Mouse (Mus musculus): Measurements from ENCODE around the gene Zfyve16.

Gene Zfyve16

GRCm38 (mm10) chr13:92530721-92531211 is at the start of gene Zfyve16:
TSS of gene Zfyve16 (minus strand) at chr13:92530868.
- peak; percentile 90 for DNase-seq (ENCODE audit: low spot score)

DNA sequence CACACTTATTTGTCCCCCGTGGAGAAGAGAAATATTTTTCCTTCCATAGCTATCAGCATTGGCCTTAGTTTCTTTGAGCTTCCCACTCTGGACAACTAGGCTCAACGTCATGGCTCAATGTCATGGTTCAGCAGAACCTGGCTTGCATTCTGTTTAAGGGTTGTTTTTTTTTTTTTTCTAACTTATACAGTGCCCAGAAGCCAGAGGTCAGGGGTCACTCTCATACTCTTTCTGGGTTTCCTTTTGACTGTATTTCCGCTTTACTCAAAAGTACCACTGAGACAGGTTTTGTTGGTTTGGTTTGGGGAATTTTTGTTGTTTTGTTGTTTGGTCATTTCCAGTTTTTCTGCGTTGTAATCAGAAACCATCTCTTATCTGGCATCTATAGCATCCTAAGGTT is 47.5 kb upstream of the Zfyve16 start:
- DNase-seq (ENCODE audit: low spot score) = no peak

DNA sequence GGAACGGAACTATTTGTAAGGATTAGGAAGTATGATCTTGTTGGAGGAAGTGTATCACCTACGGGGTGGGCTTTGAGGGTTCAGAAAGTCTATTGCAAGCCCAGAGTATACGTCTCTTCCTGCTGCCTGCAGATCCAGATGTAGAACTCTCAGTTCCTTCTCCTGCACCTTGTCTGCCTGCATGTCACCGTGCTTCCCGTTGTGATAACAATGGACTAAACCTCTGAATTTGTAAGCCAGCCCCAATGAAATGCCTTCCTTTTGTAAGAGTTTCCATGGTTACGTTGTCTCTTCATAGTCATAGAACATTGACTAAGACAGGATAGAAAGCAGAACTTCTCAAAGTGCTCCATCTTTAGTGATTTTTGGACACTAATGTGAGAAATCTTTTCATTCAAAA is 46.0 kb upstream of the Zfyve16 start:
- no peak for DNase-seq (ENCODE audit: low spot score)

- DNase-seq (ENCODE audit: low spot score) = no peak
Observed at GRCm38 (mm10) chr13:92576072-92576471, 45.4 kb upstream of the Zfyve16 start, which contains the start of gene Spz1. TSS of gene Spz1 (minus strand) at chr13:92576172.

DNA sequence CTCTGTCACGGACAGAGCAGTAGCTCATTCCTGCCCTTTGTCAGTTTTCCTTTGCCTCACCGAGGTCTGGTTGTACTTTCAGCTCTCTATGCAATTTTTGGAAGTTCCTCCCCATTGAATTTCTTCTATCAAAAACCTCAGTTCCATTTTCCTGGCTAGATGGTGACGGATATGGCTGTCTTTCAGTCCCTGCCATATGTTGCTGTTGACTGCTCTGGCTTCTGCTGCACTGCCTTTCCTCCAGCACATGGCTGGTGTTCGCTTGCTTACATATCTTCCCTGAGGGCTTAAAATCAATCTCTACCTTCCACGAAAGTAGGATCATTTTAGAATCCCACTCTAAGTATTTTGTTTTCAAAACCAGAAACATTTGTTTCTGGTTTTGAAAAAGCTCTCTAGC is 28.8 kb upstream of the Zfyve16 start:
- no peak for DNase-seq (ENCODE audit: low spot score)

DNA sequence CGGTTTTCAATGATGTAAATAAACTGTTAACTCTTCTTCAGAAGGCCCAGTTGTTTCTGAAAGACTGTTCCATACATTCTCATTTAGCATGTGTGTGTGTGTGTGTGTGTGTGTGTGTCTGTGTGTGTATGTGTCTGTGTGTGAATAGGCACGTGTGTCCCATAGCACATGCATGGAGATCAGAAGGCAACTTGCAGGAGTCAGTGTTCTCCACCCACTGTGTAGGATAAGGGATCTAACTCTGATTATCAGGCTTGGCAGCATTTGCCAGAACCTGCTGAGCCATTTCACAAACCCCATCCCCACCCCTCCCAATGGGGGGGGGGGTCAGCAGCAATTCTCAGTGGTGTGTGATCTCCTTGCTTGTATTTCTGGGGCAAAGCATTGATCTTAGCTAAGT is 26.6 kb upstream of the Zfyve16 start:
- no peak for DNase-seq (ENCODE audit: low spot score)

- DNase-seq (ENCODE audit: low spot score) = no peak
Observed at GRCm38 (mm10) chr13:92556458-92557126, 25.9 kb upstream of the Zfyve16 start.

DNA sequence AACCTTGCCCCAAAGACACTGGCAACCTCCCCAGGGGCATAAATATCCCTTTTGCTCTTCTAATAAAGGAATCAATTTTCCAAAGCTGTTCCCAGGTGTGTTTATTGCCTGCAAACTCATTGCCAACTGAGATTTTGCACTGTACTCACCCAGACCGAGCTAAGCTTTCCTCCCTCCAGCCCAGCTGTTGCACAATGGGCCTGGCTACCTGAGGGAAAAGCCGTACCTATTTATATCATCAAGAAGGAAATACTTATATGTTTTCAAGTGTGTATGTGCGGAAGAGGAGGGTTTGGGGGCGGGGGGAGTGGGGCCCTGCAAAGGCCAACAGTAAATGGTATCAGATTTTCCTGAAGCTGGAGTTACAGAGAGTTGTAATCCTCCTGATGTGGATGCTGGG is 16.4 kb upstream of the Zfyve16 start:
- no peak for DNase-seq (ENCODE audit: low spot score)

DNA sequence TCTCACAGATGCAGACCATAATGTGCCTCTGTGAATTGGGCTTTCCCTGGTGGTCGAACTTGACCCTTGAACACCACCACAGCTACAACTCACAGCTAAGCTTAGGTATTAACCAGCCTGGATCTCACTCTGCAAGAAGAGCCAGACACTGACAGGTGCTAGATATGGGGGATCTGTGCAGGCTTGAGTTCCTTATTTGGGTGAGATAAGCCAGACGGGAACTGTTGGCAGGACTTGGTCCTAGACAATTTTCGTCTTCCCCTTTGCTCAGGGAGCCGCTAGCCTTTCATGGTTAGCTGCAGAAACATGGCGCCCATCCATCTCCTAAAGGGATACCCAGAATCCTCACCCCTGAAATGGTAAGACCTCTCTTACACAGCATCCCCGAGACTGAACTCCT is 10.3 kb upstream of the Zfyve16 start:
- no peak for DNase-seq (ENCODE audit: low spot score)

DNA sequence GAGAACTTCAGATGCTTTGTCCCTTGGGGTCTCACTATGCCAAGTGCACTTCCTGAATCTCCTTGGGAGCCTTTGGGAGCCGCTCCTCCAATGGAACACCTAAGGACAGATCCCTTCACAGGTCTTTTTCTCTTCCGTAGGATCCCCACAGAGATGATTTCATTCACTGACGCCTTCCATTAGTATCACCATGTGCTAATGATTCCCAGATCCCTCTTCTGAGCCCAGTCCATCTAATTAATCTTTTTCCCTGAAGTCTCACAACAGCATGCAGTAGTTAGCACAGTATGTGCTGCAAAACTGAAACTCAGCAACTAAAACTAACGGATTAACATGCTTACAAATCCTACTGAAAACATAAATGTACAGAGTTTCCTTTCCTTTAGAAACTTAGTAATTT is 8.5 kb upstream of the Zfyve16 start:
- no peak for DNase-seq (ENCODE audit: low spot score)

- DNase-seq (ENCODE audit: low spot score) = no peak
Observed at GRCm38 (mm10) chr13:92533801-92534200, 3.1 kb upstream of the Zfyve16 start.

DNA sequence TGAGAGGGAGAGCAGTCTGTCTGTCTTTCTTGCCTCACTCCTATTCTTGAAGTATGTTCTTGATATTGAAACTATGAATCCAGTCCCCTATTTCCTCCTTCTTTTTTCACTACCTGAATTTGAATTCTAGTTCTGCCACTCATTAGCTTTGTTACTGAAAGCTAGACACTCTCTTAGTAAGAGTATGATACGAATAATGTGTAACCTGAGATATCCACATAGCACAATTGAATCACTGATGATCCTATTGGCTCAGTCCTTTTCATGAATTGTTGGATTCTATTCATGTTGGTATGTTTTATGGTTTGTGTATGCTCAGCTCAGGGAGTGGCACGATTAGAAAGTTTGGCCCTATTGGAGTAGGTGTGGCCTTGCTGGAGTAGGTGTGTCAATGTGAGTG is 1.5 kb upstream of the Zfyve16 start:
- DNase-seq (ENCODE audit: low spot score) = no peak

DNA sequence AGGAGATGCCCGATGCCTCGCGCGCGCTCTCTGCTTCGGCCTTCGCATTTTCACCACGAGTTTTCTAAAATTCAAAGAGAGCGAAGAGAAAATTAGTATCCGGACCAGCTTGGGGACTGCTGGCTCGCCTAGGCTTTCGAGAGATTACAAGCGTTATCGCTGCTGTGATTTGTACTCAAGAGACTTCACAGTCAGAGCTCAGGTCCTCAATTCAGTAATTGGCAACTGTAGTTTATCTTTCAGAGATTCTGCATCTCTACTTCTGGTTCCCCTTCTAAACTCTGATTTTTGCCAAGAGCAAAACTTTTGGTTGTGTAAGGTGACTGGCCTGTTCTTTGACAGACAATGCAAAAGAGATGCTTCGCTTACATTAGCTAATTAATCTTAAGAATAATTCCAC is 569 bp upstream of the Zfyve16 start:
- DNase-seq (ENCODE audit: low spot score) = no peak

DNA sequence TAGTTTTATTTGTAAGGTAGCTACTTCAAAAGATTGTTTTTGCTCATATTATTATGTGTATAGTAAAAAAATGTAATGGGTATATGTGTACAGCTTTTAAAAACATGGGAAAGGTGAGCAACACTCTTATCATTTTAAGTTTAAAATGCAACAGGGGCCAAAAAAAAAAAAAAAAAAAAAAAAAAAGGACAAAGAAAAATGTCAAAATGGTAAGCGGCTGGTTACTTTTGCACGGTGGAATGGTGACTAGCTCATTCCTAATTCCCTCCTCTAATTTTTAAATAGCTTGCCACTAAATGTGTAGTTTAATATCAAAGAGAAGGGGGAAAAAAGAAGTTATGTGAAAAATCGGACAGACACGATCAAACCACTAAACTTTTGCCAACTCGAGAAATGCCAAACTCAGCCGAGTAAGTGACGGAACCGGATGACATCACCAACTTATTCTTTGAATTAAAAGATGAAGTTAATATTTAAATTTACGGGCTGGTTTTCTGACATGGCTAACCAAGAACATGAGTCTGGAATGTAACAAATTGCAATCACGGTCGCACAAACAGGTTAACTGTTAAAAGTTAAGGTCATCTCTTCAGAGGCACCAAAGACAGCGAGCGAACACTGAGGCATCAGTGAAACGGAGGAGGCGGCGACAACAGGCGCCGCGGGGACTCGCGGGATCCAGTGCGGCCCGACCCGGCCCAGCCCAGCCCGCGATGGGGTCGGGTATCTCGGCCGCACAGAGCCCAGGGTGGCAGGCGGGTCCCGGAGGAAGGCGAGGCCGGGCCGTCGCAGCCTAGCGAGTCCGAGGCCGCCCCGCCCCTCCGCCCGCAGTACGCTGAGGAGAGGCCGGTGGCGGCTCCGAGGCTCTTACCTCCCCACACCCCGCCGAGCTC is 594 bp downstream of the Zfyve16 start:
- no peak for DNase-seq (ENCODE audit: low spot score)

DNA sequence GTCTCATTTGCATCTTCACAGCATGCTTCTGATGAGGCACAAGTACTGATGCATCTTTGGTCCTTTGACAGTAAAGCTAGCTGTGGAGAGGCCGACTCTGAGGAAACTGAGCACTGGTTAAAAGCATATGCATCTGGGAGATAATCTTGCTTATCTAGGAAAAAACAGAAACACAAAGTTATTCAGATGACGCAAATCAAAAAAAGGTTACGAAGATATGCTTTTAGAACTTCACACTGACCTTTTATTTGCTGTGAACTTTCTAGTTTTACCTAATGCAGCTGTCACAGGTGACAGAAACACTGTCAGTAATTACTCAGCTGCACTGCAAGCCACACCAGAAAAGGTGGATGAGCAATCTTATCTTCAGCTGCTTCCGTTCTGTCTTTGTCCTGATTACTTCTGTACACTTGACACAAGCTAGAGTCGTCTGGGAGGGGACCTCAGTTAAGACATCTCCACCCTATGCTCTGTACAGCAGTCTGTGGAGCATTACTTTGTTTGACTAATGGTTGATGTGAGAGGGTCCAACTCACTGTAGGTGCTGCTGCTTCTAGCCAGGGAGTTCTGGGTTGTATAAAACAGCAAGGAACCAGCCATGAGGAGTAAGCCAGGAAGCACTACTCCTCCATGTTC is 7.4 kb downstream of the Zfyve16 start:
- DNase-seq (ENCODE audit: low spot score) = no peak

- no peak for DNase-seq (ENCODE audit: low spot score)
Observed at GRCm38 (mm10) chr13:92504871-92505270, 25.8 kb downstream of the Zfyve16 start.

DNA sequence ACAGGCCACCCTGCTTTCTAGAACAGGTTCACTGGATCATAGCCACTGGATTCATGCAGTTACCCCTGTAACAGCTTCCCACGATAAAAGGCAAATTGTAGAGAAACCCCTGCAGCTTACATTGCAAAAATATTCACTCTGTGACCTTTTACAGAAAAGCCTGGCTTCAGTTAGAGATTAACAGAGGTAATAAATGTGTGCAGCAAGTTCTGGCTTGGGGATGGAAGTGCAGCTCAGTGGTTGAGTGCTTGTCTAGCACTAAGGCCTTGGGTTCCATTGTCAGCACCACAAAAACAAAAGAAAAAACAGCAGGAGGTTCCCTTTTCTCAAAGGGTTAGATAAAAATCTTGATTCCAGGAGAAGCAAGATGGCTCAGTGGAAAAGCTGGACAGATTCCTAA is 38.7 kb downstream of the Zfyve16 start:
- no peak for DNase-seq (ENCODE audit: low spot score)

GRCm38 (mm10) chr13:92490817-92491216 is 39.9 kb downstream of the Zfyve16 start:
- no peak for DNase-seq (ENCODE audit: low spot score)

GRCm38 (mm10) chr13:92483852-92484463 is 46.7 kb downstream of the Zfyve16 start, which contains the start of gene Fam151b:
TSS of gene Fam151b (minus strand) at chr13:92484015.
- DNase-seq (ENCODE audit: low spot score) = peak; percentile 94

DNA sequence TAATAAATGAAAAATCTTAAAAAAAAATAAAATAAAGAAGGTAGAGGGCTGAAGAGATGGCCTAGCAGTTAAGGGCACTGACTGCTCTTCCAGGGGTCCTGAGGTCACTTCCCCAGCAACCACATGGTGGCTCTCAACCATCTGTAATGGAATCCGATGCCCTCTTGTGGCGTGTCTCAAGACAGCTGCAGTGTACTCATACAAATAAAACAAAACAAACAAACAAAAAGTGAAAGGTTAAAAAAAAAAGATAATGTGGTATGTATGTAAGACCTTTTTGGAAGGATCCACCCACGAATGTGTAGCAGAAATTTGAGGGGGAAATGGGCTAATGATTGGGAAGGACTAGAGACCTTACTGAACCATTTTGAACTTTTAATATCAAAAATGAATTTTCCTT is 47.3 kb downstream of the Zfyve16 start:
- DNase-seq (ENCODE audit: low spot score) = peak; percentile 52

DNA sequence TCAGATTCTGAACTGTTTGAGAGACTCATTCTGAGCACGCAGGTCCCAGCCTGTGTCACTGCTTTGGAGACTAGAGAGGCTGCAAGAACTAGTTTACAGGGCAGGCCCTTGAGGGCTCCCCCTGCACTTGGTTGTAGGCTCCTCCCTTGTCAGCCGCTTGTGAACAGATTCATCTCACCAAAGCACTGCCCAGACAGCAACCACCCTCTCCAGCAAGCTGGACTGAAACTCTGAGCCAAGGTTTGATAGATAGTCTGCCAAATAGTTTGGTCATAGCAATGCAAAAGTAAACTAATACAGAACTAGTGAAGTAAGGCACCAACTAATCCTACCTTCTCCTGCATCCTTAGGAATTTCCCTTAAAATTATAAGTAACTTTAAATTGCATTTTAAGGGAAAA is 60.5 kb downstream of the Zfyve16 start:
- DNase-seq (ENCODE audit: low spot score) = no peak

DNA sequence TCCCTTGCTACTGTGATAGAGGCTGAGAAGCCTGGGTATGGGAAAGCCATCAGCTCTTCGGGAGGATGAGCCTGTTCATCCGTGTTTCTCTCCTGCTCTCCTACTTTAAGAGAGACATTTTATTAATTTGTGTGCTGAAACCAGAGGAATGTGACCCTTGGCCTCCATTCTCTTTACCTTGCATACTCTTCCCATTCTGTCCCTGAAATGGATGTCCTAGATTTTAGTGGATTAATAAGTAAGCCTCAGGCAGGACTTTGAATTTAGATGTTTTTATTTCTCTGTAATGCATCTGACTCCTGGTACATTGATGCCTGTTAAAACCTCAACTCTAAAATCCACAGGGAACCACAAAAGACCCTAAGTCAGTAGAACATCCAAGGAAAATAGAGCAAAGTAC is 61.3 kb downstream of the Zfyve16 start:
- no peak for DNase-seq (ENCODE audit: low spot score)

Measured in T-cell, adult 2 months (primary cell).